Mouse (Mus musculus): ENCODE data around the gene S1pr4. TPM values are rescaled to one million over a fixed set of nuclear protein-coding genes. Genes with fewer than 3 reads are reported as not detected.

Gene S1pr4
- polyA plus RNA-seq, 1 experiment = 84.3 TPM

- DNase-seq = no peak
- WGBS = 9% methylated on average over 33 of the region's 33 CpGs
- Histone ChIP-seq H3K27ac (ENCODE audit: control insufficient read depth, insufficient read depth, low read length) (no peak overlapping the region), H3K36me3 (ENCODE audit: control insufficient read depth, insufficient read depth, low read length) (no peaks in the 10 kb centered on the region), H3K27me3 (ENCODE audit: control insufficient read depth, insufficient read depth, low read length) (no peaks in the 10 kb centered on the region; the same call in 1 of the 2 replicates), H3K4me3 (ENCODE audit: control insufficient read depth, insufficient read depth, low read length) (no peak overlapping the region), H3K4me1 (replicated peaks; ENCODE audit: control insufficient read depth, insufficient read depth, low read length) (peaks cover 11% of the 10 kb centered on the region)
- TF ChIP-seq CTCF (IDR thresholded peaks at IDR 0.05; ENCODE audit: borderline replicate concordance, control insufficient read depth, extremely low read depth, insufficient read depth, low read length, poor library complexity) = no peak
- TF ChIP-seq POLR2A (IDR thresholded peaks at IDR 0.05; ENCODE audit: control insufficient read depth, extremely low read depth, insufficient read depth, low read length, poor library complexity) = no peak
Measured at GRCm38 (mm10) chr10:81464405-81465264, 35.3 kb downstream of the S1pr4 start.

- no peak for DNase-seq
Measured at GRCm38 (mm10) chr10:81463531-81463930, 36.4 kb downstream of the S1pr4 start.

DNA sequence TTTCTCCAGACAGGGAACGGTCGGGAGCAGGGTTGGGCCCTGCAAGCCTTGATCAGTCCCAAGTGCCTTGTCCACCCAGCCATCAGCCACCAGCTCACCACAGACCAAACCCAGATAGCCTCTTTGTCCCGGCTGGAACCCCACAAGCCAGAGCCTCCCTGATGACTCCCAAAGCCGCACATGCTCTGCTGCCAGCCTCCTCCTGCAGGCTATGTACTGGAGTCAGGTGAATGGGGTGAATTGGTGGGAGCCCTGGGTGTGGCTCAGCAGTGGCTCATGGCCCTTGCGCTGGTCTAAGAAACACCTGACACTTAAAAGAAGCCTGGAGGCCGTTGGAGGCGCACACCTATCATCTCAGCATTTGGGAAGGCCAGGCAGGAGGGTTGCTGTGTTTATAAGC lies 37.0 kb downstream of the S1pr4 start:
- H3K27ac ChIP-seq (ENCODE audit: control insufficient read depth, insufficient read depth, low read length) = no peak overlapping the region
- DNase-seq = no peak
- peaks cover 11% of the 10 kb centered on the region for H3K4me1 ChIP-seq (replicated peaks; ENCODE audit: control insufficient read depth, insufficient read depth, low read length)
- WGBS = 93% methylated on average over 7 of the region's 7 CpGs
- TF ChIP-seq CTCF (IDR thresholded peaks at IDR 0.05; ENCODE audit: borderline replicate concordance, control insufficient read depth, extremely low read depth, insufficient read depth, low read length, poor library complexity) (no peak), POLR2A (IDR thresholded peaks at IDR 0.05; ENCODE audit: control insufficient read depth, extremely low read depth, insufficient read depth, low read length, poor library complexity) (no peak)
- no peaks in the 10 kb centered on the region; the same call in 1 of the 2 replicates for H3K27me3 ChIP-seq (ENCODE audit: control insufficient read depth, insufficient read depth, low read length)
- H3K4me3 ChIP-seq (ENCODE audit: control insufficient read depth, insufficient read depth, low read length) = no peak overlapping the region
- no peaks in the 10 kb centered on the region for H3K36me3 ChIP-seq (ENCODE audit: control insufficient read depth, insufficient read depth, low read length)

More at GRCm38 (mm10) chr10:81463531-81463930, 36.4 kb downstream of the S1pr4 start:
- WGBS = 46% methylated on average over 4 of the region's 4 CpGs
- no peak overlapping the region for H3K27ac ChIP-seq (ENCODE audit: control insufficient read depth, insufficient read depth, low read length)
- peaks cover 11% of the 10 kb centered on the region for H3K4me1 ChIP-seq (replicated peaks; ENCODE audit: control insufficient read depth, insufficient read depth, low read length)
- H3K27me3 ChIP-seq (ENCODE audit: control insufficient read depth, insufficient read depth, low read length) = no peaks in the 10 kb centered on the region; the same call in 1 of the 2 replicates
- H3K4me3 ChIP-seq (ENCODE audit: control insufficient read depth, insufficient read depth, low read length) = no peak overlapping the region
- no peaks in the 10 kb centered on the region for H3K36me3 ChIP-seq (ENCODE audit: control insufficient read depth, insufficient read depth, low read length)
- TF ChIP-seq CTCF (IDR thresholded peaks at IDR 0.05; ENCODE audit: borderline replicate concordance, control insufficient read depth, extremely low read depth, insufficient read depth, low read length, poor library complexity) (no peak), POLR2A (IDR thresholded peaks at IDR 0.05; ENCODE audit: control insufficient read depth, extremely low read depth, insufficient read depth, low read length, poor library complexity) (no peak)

DNA sequence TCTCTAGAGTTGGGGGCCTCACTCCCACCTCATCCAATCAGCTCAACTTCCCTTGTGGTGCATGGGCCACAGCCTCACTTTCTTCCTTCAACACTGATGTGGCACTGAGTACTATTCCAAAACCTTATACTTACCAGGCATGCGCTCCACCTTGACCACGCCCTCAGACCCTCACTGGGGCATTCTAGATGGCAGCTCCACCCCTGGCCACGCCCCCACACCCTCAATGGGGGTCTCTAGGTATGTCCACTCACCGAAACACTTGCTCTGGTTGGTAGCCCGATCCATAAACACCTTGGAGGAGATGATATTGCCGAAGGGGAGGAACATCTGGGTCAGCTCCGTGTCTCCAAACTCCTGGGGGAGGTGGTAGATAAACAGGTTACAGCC lies 37.5 kb downstream of the S1pr4 start:
- no peaks in the 10 kb centered on the region; the same call in 1 of the 2 replicates for H3K27me3 ChIP-seq (ENCODE audit: control insufficient read depth, insufficient read depth, low read length)
- WGBS = 60% methylated on average over 7 of the region's 7 CpGs

DNA sequence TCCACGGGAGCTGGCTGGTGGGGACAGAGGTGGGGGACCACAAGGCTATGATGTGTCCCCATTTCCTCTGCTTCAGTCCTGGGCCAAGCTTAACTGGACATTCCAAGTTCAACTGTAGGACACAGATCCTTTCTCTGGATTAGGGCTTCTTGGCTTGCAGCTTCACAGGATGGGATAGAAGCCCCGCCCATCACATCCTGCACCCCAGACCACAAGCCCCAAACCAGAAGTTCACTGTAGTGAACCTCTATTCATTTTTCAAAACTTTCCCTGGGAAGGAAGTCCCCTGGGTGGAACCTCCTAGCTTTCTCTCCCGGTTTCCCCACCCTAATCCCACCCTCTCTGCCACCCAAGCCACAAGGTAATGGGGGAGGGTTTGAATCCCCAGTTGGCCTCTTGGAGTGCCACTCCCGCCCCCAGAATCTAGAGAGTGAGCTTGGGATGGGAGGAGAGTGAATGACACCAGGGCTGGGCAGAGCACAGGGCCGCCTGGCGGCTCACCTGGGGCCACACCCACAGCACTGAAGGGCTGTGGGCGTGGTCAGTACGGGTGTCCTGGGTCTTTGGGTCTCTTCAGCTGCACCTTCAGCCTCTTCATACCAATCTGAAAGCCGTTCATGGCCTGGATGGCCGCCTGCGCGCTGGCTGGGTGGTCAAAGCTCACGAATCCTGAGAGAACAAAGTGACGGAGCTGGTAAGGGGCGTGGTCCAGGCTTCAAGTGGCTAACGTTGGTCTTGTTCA lies 38.1 kb downstream of the S1pr4 start:
- WGBS = 11% methylated on average over 16 of the region's 16 CpGs
- H3K36me3 ChIP-seq (ENCODE audit: control insufficient read depth, insufficient read depth, low read length) = no peaks in the 10 kb centered on the region
- no peak for TF ChIP-seq POLR2A (IDR thresholded peaks at IDR 0.05; ENCODE audit: control insufficient read depth, extremely low read depth, insufficient read depth, low read length, poor library complexity)
- TF ChIP-seq CTCF (IDR thresholded peaks at IDR 0.05; ENCODE audit: borderline replicate concordance, control insufficient read depth, extremely low read depth, insufficient read depth, low read length, poor library complexity) = no peak
- H3K27me3 ChIP-seq (ENCODE audit: control insufficient read depth, insufficient read depth, low read length) = no peaks in the 10 kb centered on the region; the same call in 1 of the 2 replicates
- no peak for DNase-seq
- no peak overlapping the region for H3K27ac ChIP-seq (ENCODE audit: control insufficient read depth, insufficient read depth, low read length)
- H3K4me1 ChIP-seq (replicated peaks; ENCODE audit: control insufficient read depth, insufficient read depth, low read length) = peaks cover 11% of the 10 kb centered on the region
- H3K4me3 ChIP-seq (ENCODE audit: control insufficient read depth, insufficient read depth, low read length) = no peak overlapping the region

More for the DNA sequence above, 37.5 kb downstream of the S1pr4 start:
- Histone ChIP-seq H3K27ac (ENCODE audit: control insufficient read depth, insufficient read depth, low read length) (no peak overlapping the region), H3K4me1 (replicated peaks; ENCODE audit: control insufficient read depth, insufficient read depth, low read length) (peaks cover 11% of the 10 kb centered on the region), H3K36me3 (ENCODE audit: control insufficient read depth, insufficient read depth, low read length) (no peaks in the 10 kb centered on the region), H3K4me3 (ENCODE audit: control insufficient read depth, insufficient read depth, low read length) (no peak overlapping the region)
- DNase-seq = no peak
- TF ChIP-seq POLR2A (IDR thresholded peaks at IDR 0.05; ENCODE audit: control insufficient read depth, extremely low read depth, insufficient read depth, low read length, poor library complexity) (no peak), CTCF (IDR thresholded peaks at IDR 0.05; ENCODE audit: borderline replicate concordance, control insufficient read depth, extremely low read depth, insufficient read depth, low read length, poor library complexity) (no peak)

DNA sequence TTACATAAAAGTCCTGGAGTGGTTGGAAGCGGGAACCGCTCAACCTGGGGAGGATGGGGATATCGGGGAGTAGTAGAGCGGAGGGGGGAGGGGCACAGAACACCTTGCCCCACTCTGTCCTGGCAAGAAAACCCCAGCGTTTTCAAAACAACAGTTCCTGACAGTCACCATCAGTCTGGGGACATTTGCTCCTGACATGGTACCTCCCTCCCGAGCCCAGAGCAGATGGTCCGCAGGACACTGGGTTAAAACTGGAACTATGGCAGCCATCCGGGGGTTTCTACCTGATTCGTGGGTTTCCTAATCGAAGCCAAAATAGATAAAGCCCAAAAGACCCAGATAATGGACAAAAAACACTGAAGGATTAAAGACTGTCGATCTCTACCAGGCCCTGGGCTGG lies 39.0 kb downstream of the S1pr4 start:
- Histone ChIP-seq H3K36me3 (ENCODE audit: control insufficient read depth, insufficient read depth, low read length) (no peaks in the 10 kb centered on the region), H3K4me1 (replicated peaks; ENCODE audit: control insufficient read depth, insufficient read depth, low read length) (peaks cover 11% of the 10 kb centered on the region), H3K27ac (ENCODE audit: control insufficient read depth, insufficient read depth, low read length) (no peak overlapping the region), H3K4me3 (ENCODE audit: control insufficient read depth, insufficient read depth, low read length) (no peak overlapping the region), H3K27me3 (ENCODE audit: control insufficient read depth, insufficient read depth, low read length) (no peaks in the 10 kb centered on the region; the same call in 1 of the 2 replicates)
- WGBS = 41% methylated on average over 11 of the region's 11 CpGs
- DNase-seq = no peak
- TF ChIP-seq CTCF (IDR thresholded peaks at IDR 0.05; ENCODE audit: borderline replicate concordance, control insufficient read depth, extremely low read depth, insufficient read depth, low read length, poor library complexity) (no peak), POLR2A (IDR thresholded peaks at IDR 0.05; ENCODE audit: control insufficient read depth, extremely low read depth, insufficient read depth, low read length, poor library complexity) (no peak)
